Mouse (Mus musculus) limb, embryonic 11.5 days (tissue): ENCODE data around the gene Dhx29. TPM values are rescaled to one million over a fixed set of nuclear protein-coding genes. Genes with fewer than 3 reads are reported as not detected.
A peak's percentile ranks its signal among the peaks of the same experiment; 100 is the strongest.

Source experiments
- ATAC-seq: fragments of 200-750 bp; cut with Nextera tagmentation; 2 replicates; pipeline ENCODE4 v1.8.0; 2017; ENCODE audit warnings: low read depth; ENCODE audit not compliant: insufficient number of reproducible peaks, low FRiP score, low TSS enrichment
- DNase-seq: peaks from one replicate; pipeline ENCODE4 v3.0.0-alpha.2; 2015; ENCODE audit warnings: low spot score
- H3K27ac ChIP-seq: fragments of 300-500 bp; sonication (generic); replicated peaks from 2 replicates; pipeline ENCODE4 v1.5.1; 2014; ENCODE audit warnings: low read depth, mild to moderate bottlenecking, low read length
- H3K27me3 ChIP-seq: fragments of 300-500 bp; sonication (generic); 2 replicates; pipeline ENCODE4 v1.6.1; 2014; ENCODE audit warnings: mild to moderate bottlenecking, low read length, mixed read lengths; ENCODE audit not compliant: control insufficient read depth, insufficient read depth
- H3K36me3 ChIP-seq: fragments of 300-500 bp; sonication (generic); 2 replicates; pipeline ENCODE4 v1.6.1; 2014; ENCODE audit warnings: mild to moderate bottlenecking, low read length, moderate library complexity, mixed read lengths; ENCODE audit not compliant: control insufficient read depth, insufficient read depth
- H3K4me1 ChIP-seq: fragments of 300-500 bp; sonication (generic); 2 replicates; pipeline ENCODE4 v1.6.1; 2014; ENCODE audit warnings: low read length, mixed read lengths; ENCODE audit not compliant: control insufficient read depth, insufficient read depth
- H3K4me2 ChIP-seq: fragments of 300-500 bp; sonication (generic); 2 replicates; pipeline ENCODE4 v1.6.1; 2014; ENCODE audit warnings: low read depth, mild to moderate bottlenecking, moderate library complexity; ENCODE audit not compliant: severe bottlenecking
- H3K4me3 ChIP-seq: fragments of 300-500 bp; sonication (generic); 2 replicates; pipeline ENCODE4 v1.5.1; 2014; ENCODE audit warnings: low read depth, low read length
- H3K9ac ChIP-seq: fragments of 300-500 bp; sonication (generic); 2 replicates; pipeline ENCODE4 v1.6.1; 2014; ENCODE audit warnings: mild to moderate bottlenecking, low read length
- H3K9me3 ChIP-seq: fragments of 300-500 bp; sonication (generic); 2 replicates; pipeline ENCODE4 v1.6.1; 2016; ENCODE audit warnings: low read length; ENCODE audit not compliant: control insufficient read depth
- WGBS: fragments of 180-500 bp; shearing (Covaris S2); extraction: QIAGEN DNeasy Blood & Tissue Kit; methylation state at CpG from one replicate; pipeline ENCODE4 v1.1.7; 2014; 5-methylcytosine and 5-hydroxymethylcytosine counted together
- polyA plus RNA-seq: library from polyadenylated mRNA; unstranded; fragments of >200 nt; fragmentation: Nextera tagmentation; extraction: Ambion mirVana; gene quantifications from 2 replicates; pipeline ENCODE4 v1.2.1, GENCODE M21; 2014

Gene Dhx29
- polyA plus RNA-seq, 1 experiment from 2014 or later = 33.2 TPM

GRCm38 (mm10) chr13:112925976-112926375 lies 1.3 kb upstream of the Dhx29 start:
- H3K9ac ChIP-seq = peak overlapping the region; percentile 37; the same call in 1 of the 2 replicates
- H3K27ac ChIP-seq = no peak overlapping the region
- H3K27me3 ChIP-seq = no peaks in the 10 kb centered on the region
- ATAC-seq (no peak), DNase-seq (no peak)
- H3K4me3 ChIP-seq = peak overlapping the region; percentile 87
- H3K36me3 ChIP-seq = no peaks in the 10 kb centered on the region
- peak overlapping the region; percentile 52 for H3K4me2 ChIP-seq
- peaks cover 7% of the 10 kb centered on the region for H3K4me1 ChIP-seq
- 71% methylated on average over 4 of the region's 4 CpGs for WGBS
- no peaks in the 10 kb centered on the region for H3K9me3 ChIP-seq

DNA sequence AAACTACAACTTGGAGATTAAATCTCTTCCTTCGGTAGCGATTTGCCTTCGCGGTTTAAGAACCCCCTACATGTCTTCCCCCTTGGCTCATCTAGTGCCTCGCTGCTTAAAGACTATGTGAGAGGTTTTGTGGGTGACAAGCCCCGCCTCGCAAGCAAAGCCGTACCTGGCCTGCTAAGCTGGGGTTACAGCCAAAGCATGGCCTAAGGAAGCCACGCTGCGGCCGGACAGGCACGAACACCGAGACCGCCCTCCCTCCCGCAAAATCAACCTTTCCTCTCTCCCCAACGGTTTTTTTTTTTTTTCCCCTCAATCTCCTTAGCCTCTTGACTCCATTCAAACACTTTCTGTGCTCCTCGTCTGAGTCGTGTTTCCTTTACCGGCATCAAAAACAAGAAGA lies 458 bp upstream of the Dhx29 start:
- Histone ChIP-seq H3K4me3 (peak overlapping the region; percentile 87), H3K27ac (peak overlapping the region; percentile 56; the same call in 1 of the 2 replicates), H3K4me1 (peaks cover 7% of the 10 kb centered on the region), H3K27me3 (no peaks in the 10 kb centered on the region), H3K9me3 (no peaks in the 10 kb centered on the region), H3K36me3 (no peaks in the 10 kb centered on the region), H3K4me2 (peak overlapping the region; percentile 52), H3K9ac (peak overlapping the region; percentile 85)
- ATAC-seq (no peak), DNase-seq (peak; percentile 52)
- under 1% methylated on average over 19 of the region's 19 CpGs for WGBS

DNA sequence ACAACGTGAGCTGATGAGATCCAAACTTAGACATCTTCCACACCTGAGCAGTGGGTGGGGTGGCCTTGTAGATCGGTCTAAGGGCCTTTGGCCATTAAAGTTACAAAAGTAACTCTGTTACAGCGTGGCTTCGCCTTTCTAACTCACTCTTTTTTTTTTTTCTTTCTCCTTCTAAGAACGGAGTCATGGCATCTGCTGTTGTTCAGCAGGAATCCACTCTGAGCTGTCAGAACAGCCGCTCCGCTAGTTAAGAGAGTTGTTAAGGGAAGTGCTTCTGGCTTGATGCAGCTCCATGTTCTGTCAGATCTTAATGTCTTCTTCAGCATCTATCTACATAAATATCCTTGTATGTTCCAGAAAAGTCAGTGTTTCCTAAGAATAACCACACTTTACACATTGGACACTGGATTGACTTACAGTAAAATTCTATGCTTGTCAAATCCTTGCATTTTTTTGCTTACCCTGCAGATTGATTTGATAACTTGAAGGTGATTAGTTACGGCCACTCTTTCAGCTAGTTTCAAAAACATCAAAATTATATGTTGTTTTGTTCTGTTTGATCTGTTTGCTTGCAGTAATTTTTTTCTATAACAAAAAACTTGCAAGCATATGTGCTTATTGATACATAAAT lies 899 bp downstream of the Dhx29 start:
- H3K27ac ChIP-seq = peak overlapping the region; percentile 76; the same call in 1 of the 2 replicates
- H3K9ac ChIP-seq = peak overlapping the region; percentile 77
- no peaks in the 10 kb centered on the region for H3K9me3 ChIP-seq
- DNase-seq = no peak
- H3K4me2 ChIP-seq = peak overlapping the region; percentile 77
- ATAC-seq = peak; percentile 5; the same call in 1 of the 2 replicates
- H3K27me3 ChIP-seq = no peaks in the 10 kb centered on the region
- H3K36me3 ChIP-seq = no peaks in the 10 kb centered on the region
- H3K4me1 ChIP-seq = peaks cover 7% of the 10 kb centered on the region
- WGBS = 6% methylated on average over 8 of the region's 8 CpGs
- peak overlapping the region; percentile 87 for H3K4me3 ChIP-seq

GRCm38 (mm10) chr13:112938130-112938529 lies 10.9 kb downstream of the Dhx29 start:
- Histone ChIP-seq H3K27ac (no peak overlapping the region), H3K4me3 (no peak overlapping the region), H3K27me3 (no peaks in the 10 kb centered on the region), H3K9me3 (no peaks in the 10 kb centered on the region), H3K36me3 (peaks cover 3% of the 10 kb centered on the region; the same call in 1 of the 2 replicates), H3K4me2 (no peak overlapping the region), H3K9ac (no peak overlapping the region), H3K4me1 (no peaks in the 10 kb centered on the region)
- WGBS = 90% methylated on average over 8 of the region's 8 CpGs
- no peak for DNase-seq
- no peak for ATAC-seq

DNA sequence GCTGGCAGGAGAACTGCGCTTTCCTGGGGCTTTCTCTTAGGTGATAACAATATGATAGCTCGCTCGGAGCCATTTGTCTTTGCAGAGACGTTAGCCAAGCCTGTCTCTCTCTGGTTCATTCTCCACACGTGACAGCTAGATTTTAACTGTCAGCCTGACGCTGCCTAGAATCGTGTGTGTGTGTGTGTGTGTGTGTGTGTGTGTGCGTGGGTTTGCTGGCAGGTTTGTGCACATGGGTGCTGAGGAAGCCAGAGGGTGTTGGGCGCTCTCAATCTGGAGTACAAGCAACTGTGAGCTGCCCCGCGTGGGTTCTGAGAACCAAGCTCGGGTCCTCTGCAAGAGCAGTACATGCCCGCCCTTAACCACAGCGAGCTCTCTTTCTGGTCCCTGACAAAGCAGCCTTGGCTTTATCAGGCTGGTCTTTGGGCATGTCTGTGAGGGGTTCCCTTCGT lies 14.7 kb downstream of the Dhx29 start:
- Histone ChIP-seq H3K27me3 (no peaks in the 10 kb centered on the region), H3K4me1 (no peaks in the 10 kb centered on the region), H3K4me3 (no peak overlapping the region), H3K9me3 (no peaks in the 10 kb centered on the region), H3K27ac (no peak overlapping the region), H3K4me2 (no peak overlapping the region), H3K36me3 (peaks cover 3% of the 10 kb centered on the region; the same call in 1 of the 2 replicates), H3K9ac (no peak overlapping the region)
- DNase-seq (no peak), ATAC-seq (no peak)
- WGBS = 49% methylated on average over 15 of the region's 15 CpGs

GRCm38 (mm10) chr13:112945312-112945711 lies 18.1 kb downstream of the Dhx29 start:
- ATAC-seq = no peak
- DNase-seq = no peak
- no peak overlapping the region for H3K4me3 ChIP-seq
- H3K4me1 ChIP-seq = no peaks in the 10 kb centered on the region
- WGBS = 95% methylated on average over 9 of the region's 9 CpGs
- H3K27ac ChIP-seq = no peak overlapping the region
- H3K4me2 ChIP-seq = no peak overlapping the region
- no peaks in the 10 kb centered on the region for H3K27me3 ChIP-seq
- H3K9me3 ChIP-seq = no peaks in the 10 kb centered on the region
- H3K36me3 ChIP-seq = peaks cover 10% of the 10 kb centered on the region
- H3K9ac ChIP-seq = no peak overlapping the region

DNA sequence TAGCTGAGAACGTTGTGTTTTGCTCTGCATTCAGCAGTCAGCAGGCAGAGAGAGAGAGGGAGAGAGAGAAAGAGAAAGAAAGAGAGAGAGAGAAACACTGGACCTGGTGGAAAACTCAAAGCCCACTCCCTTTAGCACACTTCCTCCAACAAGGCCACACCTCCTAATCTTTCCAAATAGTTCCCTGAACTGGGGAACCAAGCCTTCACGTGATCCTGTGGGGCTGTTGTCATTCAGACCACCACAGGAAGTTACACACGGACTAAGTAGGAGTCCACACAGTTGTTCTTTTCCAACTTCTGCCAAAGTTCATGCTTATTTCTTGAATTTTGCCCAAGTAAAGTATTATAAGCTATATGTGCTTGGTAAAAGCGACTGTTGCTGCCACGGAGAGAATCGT lies 18.6 kb downstream of the Dhx29 start:
- H3K9me3 ChIP-seq = no peaks in the 10 kb centered on the region
- no peak overlapping the region for H3K27ac ChIP-seq
- WGBS = 87% methylated on average over 6 of the region's 6 CpGs
- peaks cover 14% of the 10 kb centered on the region for H3K36me3 ChIP-seq
- no peaks in the 10 kb centered on the region for H3K27me3 ChIP-seq
- H3K4me2 ChIP-seq = no peak overlapping the region
- no peak overlapping the region for H3K9ac ChIP-seq
- DNase-seq (no peak), ATAC-seq (no peak)
- no peaks in the 10 kb centered on the region for H3K4me1 ChIP-seq
- no peak overlapping the region for H3K4me3 ChIP-seq

- Histone ChIP-seq H3K9ac (no peak overlapping the region), H3K9me3 (no peaks in the 10 kb centered on the region), H3K36me3 (peaks cover 9% of the 10 kb centered on the region), H3K4me3 (no peak overlapping the region), H3K4me2 (no peak overlapping the region), H3K27ac (no peak overlapping the region), H3K4me1 (no peaks in the 10 kb centered on the region), H3K27me3 (no peaks in the 10 kb centered on the region)
- 95% methylated on average over 8 of the region's 8 CpGs for WGBS
- no peak for DNase-seq
- ATAC-seq = no peak
Measured at GRCm38 (mm10) chr13:112954067-112954466, 26.8 kb downstream of the Dhx29 start.

DNA sequence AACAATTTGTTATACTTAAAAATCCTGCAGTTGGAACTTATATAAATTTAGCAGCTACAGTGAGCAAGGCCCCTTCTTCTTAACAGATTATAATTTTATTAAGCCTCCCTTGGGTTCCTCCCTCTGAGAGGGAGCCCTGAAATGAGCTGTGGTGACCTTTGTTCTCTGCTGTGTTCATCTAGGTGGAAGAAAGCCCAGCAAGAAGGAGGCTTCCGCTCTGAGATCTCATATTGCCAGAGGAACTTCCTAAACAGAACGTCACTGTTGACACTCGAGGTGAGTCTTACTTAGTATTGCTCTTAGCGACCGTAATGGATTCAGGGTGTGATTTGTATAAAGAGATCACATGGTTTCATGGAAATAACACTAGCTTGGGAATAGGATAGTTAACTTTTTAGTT lies 35.8 kb downstream of the Dhx29 start:
- peaks cover 10% of the 10 kb centered on the region; the same call in 1 of the 2 replicates for H3K36me3 ChIP-seq
- DNase-seq (no peak), ATAC-seq (no peak)
- H3K4me3 ChIP-seq = no peak overlapping the region
- no peak overlapping the region for H3K4me2 ChIP-seq
- H3K27me3 ChIP-seq = no peaks in the 10 kb centered on the region
- no peak overlapping the region for H3K27ac ChIP-seq
- no peaks in the 10 kb centered on the region for H3K4me1 ChIP-seq
- WGBS = 82% methylated on average over 5 of the region's 5 CpGs
- H3K9me3 ChIP-seq = no peaks in the 10 kb centered on the region
- no peak overlapping the region for H3K9ac ChIP-seq
